Mouse (Mus musculus) spleen, adult 2 months (tissue): ENCODE measurements around the gene Tnfaip8l1. TPM values are rescaled to one million over a fixed set of nuclear protein-coding genes. Genes with fewer than 3 reads are reported as not detected.

Source experiments
- DNase-seq, 2 experiments: peaks; one replicate each; pipeline versions ENCODE4 v3.0.0 to v3.0.0-alpha.2; 2012 to 2021; ENCODE audit warnings: low spot score in 2 of 2, low read depth in 1 of 2
- H3K27ac ChIP-seq: fragments of 200-500 bp; 2 replicates; pipeline ENCODE4 v1.5.1; 2012; ENCODE audit warnings: low read length, inconsistent platforms; ENCODE audit not compliant: insufficient read depth
- H3K27me3 ChIP-seq: fragments of 200-500 bp; 2 replicates; pipeline ENCODE4 v1.6.1; 2012; ENCODE audit warnings: mild to moderate bottlenecking, moderate library complexity, low read length, inconsistent platforms; ENCODE audit not compliant: control insufficient read depth, insufficient read depth
- H3K36me3 ChIP-seq: fragments of 200-500 bp; 2 replicates; pipeline ENCODE4 v1.6.1; 2012; ENCODE audit warnings: mild to moderate bottlenecking, low read length, inconsistent platforms; ENCODE audit not compliant: control insufficient read depth, insufficient read depth
- H3K4me1 ChIP-seq: fragments of 200-500 bp; 2 replicates; pipeline ENCODE4 v1.6.1; 2011; ENCODE audit warnings: inconsistent platforms; ENCODE audit not compliant: control insufficient read depth, insufficient read depth, insufficient read length
- H3K4me3 ChIP-seq: fragments of 200-500 bp; 2 replicates; pipeline ENCODE4 v1.5.1; 2011; ENCODE audit warnings: mild to moderate bottlenecking, inconsistent platforms; ENCODE audit not compliant: insufficient read depth, insufficient read length; ENCODE audit errors: extremely low read depth
- CTCF ChIP-seq: fragments of 200-500 bp; IDR thresholded peaks from 2 replicates; pipeline ENCODE4 v1.5.1; 2011; ENCODE audit warnings: mild to moderate bottlenecking, inconsistent platforms; ENCODE audit not compliant: insufficient read depth, insufficient read length, insufficient replicate concordance; ENCODE audit errors: extremely low read depth
- POLR2A ChIP-seq: fragments of 200-500 bp; IDR thresholded peaks from 2 replicates; pipeline ENCODE4 v1.6.1; 2011; ENCODE audit warnings: low read depth, low read length, inconsistent platforms
- WGBS: fragments of 180-500 bp; shearing (Covaris S2); methylation state at CpG from one replicate; pipeline ENCODE4 v1.1.7; 2018; 5-methylcytosine and 5-hydroxymethylcytosine counted together
- polyA plus RNA-seq: library from polyadenylated mRNA; depleted of rRNA; stranded (reverse); fragments of >200 nt; gene quantifications from 2 replicates; pipeline ENCODE4 v1.2.3, GENCODE M21; 2012

Tnfaip8l1 gene
- polyA plus RNA-seq, 1 experiment, result 7.3 TPM

GRCm38 (mm10) chr17:56206276-56206884 lies 44.1 kb downstream of the Tnfaip8l1 start:
- no peak overlapping the region for H3K4me3 ChIP-seq
- TF ChIP-seq POLR2A (no peak), CTCF (no peak)
- DNase-seq, result no peak
- 90% methylated on average over 10 of the region's 10 CpGs for WGBS
- no peaks in the 10 kb centered on the region for H3K4me1 ChIP-seq
- H3K36me3 ChIP-seq, result peaks cover 38% of the 10 kb centered on the region
- H3K27ac ChIP-seq, result no peak overlapping the region
- H3K27me3 ChIP-seq, result no peaks in the 10 kb centered on the region

- DNase-seq, result no peak
- no peaks in the 10 kb centered on the region for H3K4me1 ChIP-seq
- no peak overlapping the region for H3K27ac ChIP-seq
- H3K27me3 ChIP-seq, result no peaks in the 10 kb centered on the region
- TF ChIP-seq CTCF, result no peak
- TF ChIP-seq POLR2A, result no peak
- WGBS, result 81% methylated on average over 6 of the region's 6 CpGs
- no peak overlapping the region for H3K4me3 ChIP-seq
- peaks cover 40% of the 10 kb centered on the region for H3K36me3 ChIP-seq
Observed at GRCm38 (mm10) chr17:56206986-56207674, 44.9 kb downstream of the Tnfaip8l1 start.

- WGBS, result 94% methylated on average over 9 of the region's 9 CpGs
- Histone ChIP-seq H3K4me1 (0 out of 2 replicates have a peak, but pooled peaks cover 3% of the 10 kb centered on the region), H3K4me3 (no peak overlapping the region), H3K27me3 (no peaks in the 10 kb centered on the region), H3K36me3 (peaks cover 32% of the 10 kb centered on the region), H3K27ac (no peak overlapping the region)
- TF ChIP-seq POLR2A (no peak), CTCF (no peak)
- DNase-seq, result no peak
Observed at GRCm38 (mm10) chr17:56207963-56208530, 45.8 kb downstream of the Tnfaip8l1 start.

GRCm38 (mm10) chr17:56208821-56209220 lies 46.5 kb downstream of the Tnfaip8l1 start:
- no peak for DNase-seq
- WGBS, result 89% methylated on average over 3 of the region's 3 CpGs
- TF ChIP-seq CTCF (no peak), POLR2A (no peak)
- H3K4me1 ChIP-seq, result 0 out of 2 replicates have a peak, but pooled peaks cover 3% of the 10 kb centered on the region
- no peak overlapping the region for H3K27ac ChIP-seq
- H3K27me3 ChIP-seq, result no peaks in the 10 kb centered on the region
- no peak overlapping the region for H3K4me3 ChIP-seq
- peaks cover 28% of the 10 kb centered on the region for H3K36me3 ChIP-seq

DNA sequence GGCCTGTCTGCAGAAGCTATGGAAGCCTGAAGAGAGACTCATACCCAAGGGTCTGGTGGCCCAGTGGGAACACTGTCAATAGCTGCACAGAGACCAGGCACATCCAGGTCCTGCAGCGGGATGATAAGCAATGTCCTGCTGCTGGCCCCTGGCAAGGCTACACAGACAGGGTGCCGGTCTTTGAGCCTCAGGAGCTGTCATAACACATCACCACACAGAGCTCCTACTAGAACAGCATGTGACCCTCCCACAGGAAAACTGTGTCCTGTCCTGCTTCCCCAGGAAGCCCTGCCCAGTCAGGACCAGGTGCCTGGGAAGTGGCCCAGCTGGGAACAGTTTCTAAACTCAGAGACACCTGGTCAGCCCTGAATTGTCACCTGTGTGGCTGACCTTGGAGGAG lies 48.8 kb downstream of the Tnfaip8l1 start:
- H3K4me1 ChIP-seq, result 0 out of 2 replicates have a peak, but pooled peaks cover 3% of the 10 kb centered on the region
- TF ChIP-seq POLR2A (no peak), CTCF (no peak)

DNA sequence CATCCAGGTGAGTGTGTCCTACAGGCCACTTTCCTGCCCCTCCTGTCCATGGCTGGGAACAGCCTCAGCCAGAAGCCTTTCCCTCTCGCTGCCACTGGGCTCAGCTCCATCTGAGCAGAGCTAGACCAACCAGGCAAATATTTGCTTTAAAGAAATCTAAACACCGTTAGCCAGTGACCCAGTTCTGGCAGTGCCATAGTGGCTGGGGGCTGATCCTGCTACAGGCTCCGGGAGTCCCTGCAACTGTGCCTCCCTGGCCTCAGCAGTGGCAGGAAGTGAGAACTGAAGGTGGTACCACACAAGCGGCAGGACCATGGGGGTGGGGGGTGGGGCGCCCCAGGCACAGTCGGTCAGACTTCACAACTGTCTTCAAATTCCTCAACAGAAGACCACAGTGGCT lies 50.4 kb downstream of the Tnfaip8l1 start:
- H3K27ac ChIP-seq, result no peak overlapping the region
- 21% methylated on average over 6 of the region's 6 CpGs for WGBS
- TF ChIP-seq POLR2A, result no peak
- TF ChIP-seq CTCF, result no peak

More for the DNA sequence above, 48.8 kb downstream of the Tnfaip8l1 start:
- no peak overlapping the region for H3K27ac ChIP-seq
- H3K4me3 ChIP-seq, result no peak overlapping the region
- H3K36me3 ChIP-seq, result peaks cover 10% of the 10 kb centered on the region
- DNase-seq, result no peak
- H3K27me3 ChIP-seq, result no peaks in the 10 kb centered on the region
- 98% methylated on average over 2 of the region's 2 CpGs for WGBS

More for the DNA sequence above, 50.4 kb downstream of the Tnfaip8l1 start:
- H3K4me1 ChIP-seq, result 0 out of 2 replicates have a peak, but pooled peaks cover 3% of the 10 kb centered on the region
- peaks cover 10% of the 10 kb centered on the region for H3K36me3 ChIP-seq
- H3K4me3 ChIP-seq, result no peak overlapping the region
- no peak for DNase-seq
- no peaks in the 10 kb centered on the region for H3K27me3 ChIP-seq
